Mouse (Mus musculus) E14TG2a.4 (cell line): ENCODE results near the gene Asap3.

Experiments used
- CTCF ChIP-seq: conservative IDR thresholded peaks from 2 replicates; pipeline ENCODE4 v1.5.1; 2014; ENCODE audit warnings: low read length
- NANOG ChIP-seq: IDR thresholded peaks from 2 replicates; pipeline ENCODE4 v1.6.1; 2014; ENCODE audit warnings: borderline replicate concordance, low read length, mixed read lengths
- POU5F1 ChIP-seq: IDR thresholded peaks from 2 replicates; pipeline ENCODE4 v1.6.1; 2014; ENCODE audit warnings: low read length, borderline replicate concordance

DNA sequence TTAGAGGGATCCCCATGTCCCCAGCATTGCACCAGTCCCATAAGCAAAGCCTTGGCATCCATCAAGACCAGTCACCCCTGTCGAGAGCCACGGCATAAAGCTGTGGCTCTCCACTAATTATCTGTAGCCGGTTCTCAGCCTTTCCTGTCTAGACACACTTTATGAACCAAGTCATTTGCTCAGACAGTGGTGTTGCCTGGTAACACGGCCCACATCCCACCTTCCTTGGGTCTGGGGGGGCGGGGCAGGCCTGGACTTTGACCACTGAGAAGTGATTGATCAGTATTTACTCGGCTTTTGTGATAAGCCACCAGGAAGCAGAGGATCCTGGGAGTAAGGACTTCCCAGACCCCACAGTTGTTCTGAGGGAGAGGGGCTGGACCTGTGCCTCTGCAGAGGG, 49.8 kb downstream of the Asap3 start:
- TF ChIP-seq CTCF (no peak), POU5F1 (no peak), NANOG (no peak)
